ENCODE assay signal across 9 mouse cellular contexts in the genomic region with DNA sequence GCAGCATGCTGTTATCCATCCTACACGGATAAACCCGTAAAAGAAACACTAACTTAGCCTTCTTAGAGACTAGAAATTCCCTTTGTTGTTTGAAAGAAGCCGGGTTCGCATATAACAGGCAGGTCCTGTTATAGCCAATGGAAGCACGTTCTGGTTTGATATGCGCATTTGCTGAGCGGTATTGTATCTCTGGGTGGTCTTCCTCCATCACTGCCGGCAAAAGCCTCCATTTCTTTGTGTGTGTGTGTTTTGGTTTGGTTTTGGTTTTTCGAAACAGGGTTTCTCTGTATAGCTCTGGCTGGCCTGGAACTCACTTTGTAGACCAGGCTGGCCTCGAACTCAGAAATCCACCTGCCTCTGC.
DNase-seq lines count a peak whose midpoint lies in the region; ATAC-seq and TF ChIP-seq lines count a peak whose summit lies in the region.
"Had no signal": no experiment of that assay in that cellular context is flagged by ENCODE, and none has a peak within 500 bp of the region (broad histone marks: within the 10 kb centered on the region; RNA-seq: fewer than 3 reads in every experiment).

No protein-coding gene starts in this region.

- 0 out of 2 replicates have a peak, but pooled peaks cover 4% of the 10 kb centered on the region for H3K4me1 ChIP-seq in lung, embryonic 15.5 days
- 0 out of 2 replicates have a peak, but pooled peaks cover 3% of the 10 kb centered on the region for H3K4me1 ChIP-seq in forebrain, postnatal 0 days (ENCODE audit: insufficient read depth)
- peaks cover 4% of the 10 kb centered on the region; the same call in 1 of the 2 replicates for H3K4me1 ChIP-seq in liver, embryonic 12.5 days
- H3K4me1 ChIP-seq in stomach, embryonic 15.5 days, result no peaks in the 10 kb centered on the region

- peak overlapping the region; percentile 87 for H3K4me2 ChIP-seq in lung, embryonic 15.5 days
- H3K4me2 ChIP-seq in forebrain, postnatal 0 days (ENCODE audit: low read depth), result peak overlapping the region; percentile 71
- H3K4me2 ChIP-seq in liver, embryonic 12.5 days, result peak overlapping the region; percentile 71
- H3K4me2 ChIP-seq in stomach, embryonic 15.5 days, result peak overlapping the region; percentile 73

- peaks cover 15% of the 10 kb centered on the region for H3K27me3 ChIP-seq in lung, embryonic 15.5 days
- no peaks in the 10 kb centered on the region for H3K27me3 ChIP-seq in forebrain, postnatal 0 days (ENCODE audit: insufficient read depth, low read length)
- H3K27me3 ChIP-seq in liver, embryonic 12.5 days (replicated peaks), result peaks cover 6% of the 10 kb centered on the region
- no peaks in the 10 kb centered on the region for H3K27me3 ChIP-seq in stomach, embryonic 15.5 days (replicated peaks)

- H3K4me3 ChIP-seq in lung, embryonic 15.5 days, result peak overlapping the region; percentile 38; the same call in 1 of the 2 replicates
- H3K4me3 ChIP-seq in forebrain, postnatal 0 days (ENCODE audit: low read depth, low read length), result peak overlapping the region; percentile 36
- no peak overlapping the region for H3K4me3 ChIP-seq in liver, embryonic 12.5 days
- H3K4me3 ChIP-seq in stomach, embryonic 15.5 days (replicated peaks), result 0 out of 2 replicates have a peak overlapping the region, but pooled peaks have one; percentile 39

- no peak for DNase-seq in lung, postnatal 10 days
- DNase-seq in forebrain, postnatal 0 days, result no peak
- no peak for DNase-seq in thymus, postnatal 36 days
- DNase-seq in retina, postnatal 1 day, result no peak

- H3K9ac ChIP-seq in lung, embryonic 15.5 days, result 0 out of 2 replicates have a peak overlapping the region, but pooled peaks have one; percentile 25
- H3K9ac ChIP-seq in forebrain, postnatal 0 days, result no peak overlapping the region
- no peak overlapping the region for H3K9ac ChIP-seq in liver, embryonic 12.5 days
- no peak overlapping the region for H3K9ac ChIP-seq in stomach, embryonic 15.5 days

- ATAC-seq in lung, embryonic 15.5 days (ENCODE audit: borderline replicate concordance, extremely low read depth, low FRiP score, low TSS enrichment), result no peak
- no peak for ATAC-seq in forebrain, postnatal 0 days
- ATAC-seq in liver, embryonic 12.5 days, result no peak
- no peak for ATAC-seq in stomach, embryonic 15.5 days (ENCODE audit: insufficient read depth, low FRiP score, low read depth)
- no peak for ATAC-seq in cerebellum, adult (ENCODE audit: insufficient number of reproducible peaks, low FRiP score, low TSS enrichment)

- H3K27ac ChIP-seq in lung, embryonic 15.5 days, result no peak overlapping the region
- H3K27ac ChIP-seq in forebrain, postnatal 0 days (ENCODE audit: low read depth, low read length), result no peak overlapping the region
- no peak overlapping the region for H3K27ac ChIP-seq in liver, embryonic 12.5 days
- H3K27ac ChIP-seq in stomach, embryonic 15.5 days, result no peak overlapping the region

- no peaks in the 10 kb centered on the region for H3K36me3 ChIP-seq in lung, embryonic 15.5 days
- no peaks in the 10 kb centered on the region for H3K36me3 ChIP-seq in forebrain, postnatal 0 days (ENCODE audit: insufficient read depth)
- no peaks in the 10 kb centered on the region for H3K36me3 ChIP-seq in liver, embryonic 12.5 days
- H3K36me3 ChIP-seq in stomach, embryonic 15.5 days, result no peaks in the 10 kb centered on the region
- H3K36me3 ChIP-seq: G1E had no signal

- no peak for TF ChIP-seq CTCF in forebrain, postnatal 0 days (IDR thresholded peaks at IDR 0.05; ENCODE audit: low read depth)

- H3K9me3 ChIP-seq in lung, embryonic 15.5 days, result peaks cover 4% of the 10 kb centered on the region; the same call in 1 of the 2 replicates
- H3K9me3 ChIP-seq in forebrain, postnatal 0 days (ENCODE audit: low read length), result peaks cover 8% of the 10 kb centered on the region; the same call in 1 of the 2 replicates
- H3K9me3 ChIP-seq in liver, embryonic 12.5 days (replicated peaks), result peaks cover 8% of the 10 kb centered on the region
- 0 out of 2 replicates have a peak, but pooled peaks cover 1% of the 10 kb centered on the region for H3K9me3 ChIP-seq in stomach, embryonic 15.5 days

- 31% methylated on average over 10 of the region's 10 CpGs for WGBS in lung, embryonic 15.5 days
- 23% methylated on average over 10 of the region's 10 CpGs for WGBS in forebrain, postnatal 0 days
- WGBS in liver, embryonic 12.5 days (ENCODE audit: insufficient replicate concordance), result 28% methylated on average over 10 of the region's 10 CpGs
- WGBS in stomach, embryonic 15.5 days, result 34% methylated on average over 10 of the region's 10 CpGs
